Mouse (Mus musculus) ZHBTc4 (cell line): ENCODE data around the gene Nlk.

Experiments
- DNase-seq: peaks from one replicate; pipeline ENCODE4 v3.0.0-alpha.2; 2011; ENCODE audit warnings: low read depth, low spot score

Gene Nlk

DNA sequence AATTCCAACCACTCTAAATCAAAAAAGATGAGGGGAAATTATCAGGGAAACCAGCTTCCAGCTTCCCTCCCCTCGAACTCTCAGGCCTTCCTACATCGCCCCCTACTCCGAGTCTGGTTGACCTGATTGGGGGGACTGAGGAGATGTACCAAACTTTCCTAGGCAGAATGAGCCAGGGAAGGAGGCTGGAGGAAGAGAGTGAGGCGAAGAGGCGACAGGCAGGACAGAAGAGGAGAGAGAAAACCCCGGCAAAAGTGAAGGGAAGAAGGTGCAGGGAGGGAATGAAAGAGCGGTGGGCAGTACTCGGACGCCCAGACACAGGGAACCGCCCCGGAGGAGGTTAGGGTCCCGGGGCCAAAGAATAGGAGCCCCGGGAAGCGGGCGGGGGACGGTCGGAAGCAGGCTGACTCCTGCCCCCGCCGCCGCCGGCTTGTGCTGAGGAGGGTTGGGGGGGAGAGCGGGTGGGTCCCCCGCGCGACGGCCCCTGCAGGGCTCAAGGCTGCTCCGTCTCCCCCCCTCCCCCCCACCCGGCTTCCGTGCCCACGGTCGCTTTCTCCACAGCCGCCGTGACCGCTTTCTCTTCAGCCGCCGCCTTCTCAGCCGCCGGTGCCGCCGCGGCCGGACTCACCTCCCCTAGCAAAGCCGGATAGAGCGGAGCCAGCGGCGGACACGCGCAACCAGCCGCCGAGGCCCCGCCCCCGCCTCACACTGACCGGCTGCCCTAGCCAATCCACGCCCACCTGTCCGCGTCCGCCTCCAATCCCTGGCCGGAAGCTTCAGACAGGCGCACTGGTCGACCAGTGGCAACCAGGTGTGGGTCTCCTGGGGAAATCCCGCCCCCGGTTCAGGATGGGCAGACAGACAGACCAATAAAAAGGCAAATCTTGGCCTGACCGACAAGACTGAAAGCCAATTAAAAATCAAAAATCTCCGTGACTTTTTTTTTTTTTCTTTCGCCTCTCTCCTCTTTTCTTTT lies at the start of gene Nlk:
Gene Nlk, minus strand, starts transcription at position 597 of the 976 bp plus-strand sequence.
- peak; percentile 100 for DNase-seq

- DNase-seq: no peak
Measured at GRCm38 (mm10) chr11:78746264-78746663, 49.1 kb upstream of the Nlk start.

- DNase-seq: no peak
Measured at GRCm38 (mm10) chr11:78745475-78745874, 48.3 kb upstream of the Nlk start.

DNA sequence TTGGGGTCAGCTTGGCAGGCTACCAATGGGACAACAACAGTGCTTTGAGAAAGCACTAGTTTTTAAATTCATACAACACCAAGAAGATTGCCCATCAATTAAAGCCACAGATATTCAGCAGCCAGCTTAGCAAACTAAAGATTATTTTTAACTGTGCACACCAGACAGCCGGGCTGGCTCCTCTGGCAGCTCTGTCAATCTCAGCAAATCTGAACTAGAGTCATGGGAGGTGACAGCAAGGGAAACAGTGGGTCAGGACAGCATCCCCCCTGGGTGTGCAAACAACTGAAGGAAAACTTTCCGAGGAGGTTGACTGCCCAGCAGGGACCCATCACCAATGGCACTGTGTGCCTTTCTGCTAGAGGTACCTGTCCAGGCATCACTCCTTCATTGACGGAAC lies 45.3 kb upstream of the Nlk start:
- no peak for DNase-seq

- no peak for DNase-seq
Measured at GRCm38 (mm10) chr11:78741958-78742357, 44.8 kb upstream of the Nlk start.

DNA sequence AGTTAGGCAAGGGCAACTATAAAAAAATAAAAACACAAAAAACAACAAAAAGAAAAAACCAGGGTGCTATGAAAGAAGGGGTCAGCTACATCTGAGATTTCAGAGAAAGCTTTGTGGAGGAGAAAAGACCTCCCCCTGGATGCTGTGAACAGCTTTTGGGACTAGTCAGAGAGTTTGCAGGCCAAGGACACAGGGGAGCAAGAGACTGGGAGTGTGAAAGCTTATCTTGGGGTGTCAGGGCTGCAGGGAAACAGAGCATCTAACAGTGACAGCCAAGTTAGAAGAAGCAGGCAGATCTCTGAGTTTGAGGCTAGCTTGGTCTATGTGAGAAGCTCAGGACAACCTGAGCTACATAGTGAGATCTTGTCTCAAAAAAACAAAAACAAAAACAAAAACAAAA lies 42.2 kb upstream of the Nlk start:
- no peak for DNase-seq

DNA sequence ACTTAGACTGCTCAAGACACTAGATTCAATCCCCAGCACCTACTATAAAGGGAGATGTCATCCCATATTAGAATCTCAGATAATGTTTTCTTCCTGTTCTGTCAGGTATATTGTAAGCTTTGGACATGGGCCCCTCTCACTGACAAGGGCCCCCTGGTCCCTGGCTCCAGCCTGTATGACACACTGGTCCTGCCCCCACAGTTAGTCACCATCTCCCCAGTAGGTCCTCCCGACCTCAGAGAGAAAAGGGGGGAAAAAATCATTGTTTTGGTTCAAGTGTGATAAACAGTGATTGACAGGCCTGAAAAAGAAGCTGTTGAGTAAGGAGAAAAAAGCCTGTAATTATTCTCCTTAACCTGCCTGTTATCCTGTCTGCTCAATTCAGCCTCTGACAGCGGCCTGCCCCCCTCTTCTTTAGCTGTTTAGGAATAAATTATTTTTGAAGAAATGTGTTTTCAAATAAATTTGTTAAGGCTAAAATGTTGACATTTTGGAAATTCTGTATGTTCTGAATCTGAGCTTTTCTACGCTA lies 39.8 kb upstream of the Nlk start:
- DNase-seq: no peak

GRCm38 (mm10) chr11:78735168-78735567 lies 38.0 kb upstream of the Nlk start:
- DNase-seq: no peak

- DNase-seq: no peak
Measured at GRCm38 (mm10) chr11:78732619-78733018, 35.4 kb upstream of the Nlk start.

DNA sequence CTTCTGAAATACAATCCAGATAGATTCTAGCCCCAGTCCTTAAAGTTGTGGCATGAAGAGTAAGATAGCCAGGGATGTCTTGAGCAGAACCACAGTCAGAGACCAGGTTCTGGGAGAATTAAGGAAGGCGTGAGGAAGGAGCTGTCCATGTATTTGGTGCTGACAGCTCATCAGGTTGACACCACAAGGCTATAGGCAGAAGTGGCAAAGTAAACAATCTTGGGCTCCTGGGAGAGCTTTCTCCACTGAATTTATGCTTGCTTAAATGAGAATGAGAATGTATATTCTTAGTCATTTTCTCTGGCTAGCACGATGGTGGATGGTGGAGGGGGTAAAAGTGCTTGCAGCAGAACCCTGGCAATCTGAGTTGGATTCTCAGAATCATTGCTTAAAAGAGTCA lies 33.7 kb upstream of the Nlk start:
- peak; percentile 48 for DNase-seq

- no peak for DNase-seq
Measured at GRCm38 (mm10) chr11:78728041-78728440, 30.9 kb upstream of the Nlk start.

GRCm38 (mm10) chr11:78726366-78726765 lies 29.2 kb upstream of the Nlk start:
- no peak for DNase-seq

DNA sequence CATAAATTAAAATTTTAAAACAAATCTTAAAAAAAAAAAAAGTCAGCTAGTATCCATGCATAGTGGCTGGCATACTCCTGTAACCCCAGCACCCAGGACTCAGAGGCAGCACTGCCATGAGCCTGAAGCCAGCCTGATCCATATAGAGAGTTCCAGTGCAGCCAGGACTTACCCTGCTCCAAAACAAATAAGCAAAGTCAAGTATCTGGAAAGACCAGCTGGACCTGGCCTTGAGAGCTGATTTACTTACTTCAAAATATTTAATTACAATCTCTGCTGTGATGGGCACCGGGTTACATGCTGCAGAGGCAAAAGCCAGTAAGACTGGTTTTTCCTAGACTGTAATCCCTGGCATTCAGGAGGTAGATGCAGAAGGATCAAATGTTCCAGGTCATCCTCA lies 27.6 kb upstream of the Nlk start:
- DNase-seq: no peak

DNA sequence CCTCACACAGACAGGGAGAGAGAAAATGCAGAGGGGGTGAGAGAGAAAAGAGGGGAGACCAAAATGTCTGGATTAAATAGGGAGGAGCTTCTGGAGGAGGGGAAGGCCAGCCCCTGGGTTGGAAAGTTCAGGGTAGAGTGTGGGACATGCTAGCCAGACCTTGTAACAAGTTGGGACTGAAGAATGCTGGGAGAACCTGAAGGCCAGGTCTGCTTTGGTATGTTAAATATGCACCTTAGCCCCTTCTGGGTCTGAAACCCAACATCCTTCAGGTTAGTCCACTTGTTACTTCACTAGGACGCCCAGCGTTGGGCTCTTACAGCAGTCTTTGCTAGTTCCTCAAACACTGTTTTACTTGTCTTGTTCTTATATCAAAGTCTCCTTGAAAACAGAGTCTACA lies 24.2 kb upstream of the Nlk start:
- no peak for DNase-seq

DNA sequence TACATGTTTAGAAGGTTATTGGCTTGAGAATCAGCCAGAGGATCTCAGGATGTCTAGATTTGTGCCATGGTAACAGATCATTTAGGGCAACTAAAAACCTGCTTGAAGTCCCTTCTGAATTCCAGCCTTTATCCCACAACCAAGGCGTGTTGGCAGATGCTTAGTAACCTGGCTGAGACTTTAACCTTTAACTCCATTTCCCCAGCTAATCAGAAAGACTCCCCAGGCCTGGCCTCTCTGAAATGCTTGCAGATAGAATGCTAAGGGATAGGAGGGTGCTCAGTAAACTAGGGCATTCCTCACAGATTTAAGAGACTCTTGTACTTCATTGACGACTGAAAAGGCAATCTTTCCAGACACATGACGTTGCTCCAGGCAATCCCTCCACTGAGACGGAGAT lies 20.5 kb upstream of the Nlk start:
- DNase-seq: no peak

GRCm38 (mm10) chr11:78708642-78709041 lies 11.5 kb upstream of the Nlk start:
- no peak for DNase-seq

DNA sequence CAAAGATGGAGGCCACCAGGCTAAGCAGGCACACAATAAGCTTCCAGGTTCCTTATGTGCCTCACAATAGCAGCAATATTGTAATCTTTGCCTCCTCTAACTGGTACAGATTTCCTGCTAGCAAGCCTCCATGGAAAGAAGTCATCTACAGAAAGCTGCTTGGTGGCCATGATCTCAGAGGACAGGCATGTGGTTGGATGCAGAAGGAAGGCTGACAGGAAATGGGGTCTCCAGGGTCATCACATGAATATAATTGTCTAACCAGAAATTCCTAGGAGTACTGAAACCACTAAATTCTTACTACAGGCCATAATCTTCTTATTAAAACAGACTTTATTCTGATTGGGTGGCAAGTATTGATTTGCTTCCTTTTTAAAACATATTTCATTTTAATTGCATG lies 8.9 kb upstream of the Nlk start:
- no peak for DNase-seq

GRCm38 (mm10) chr11:78703085-78703484 lies 5.9 kb upstream of the Nlk start:
- DNase-seq: no peak

DNA sequence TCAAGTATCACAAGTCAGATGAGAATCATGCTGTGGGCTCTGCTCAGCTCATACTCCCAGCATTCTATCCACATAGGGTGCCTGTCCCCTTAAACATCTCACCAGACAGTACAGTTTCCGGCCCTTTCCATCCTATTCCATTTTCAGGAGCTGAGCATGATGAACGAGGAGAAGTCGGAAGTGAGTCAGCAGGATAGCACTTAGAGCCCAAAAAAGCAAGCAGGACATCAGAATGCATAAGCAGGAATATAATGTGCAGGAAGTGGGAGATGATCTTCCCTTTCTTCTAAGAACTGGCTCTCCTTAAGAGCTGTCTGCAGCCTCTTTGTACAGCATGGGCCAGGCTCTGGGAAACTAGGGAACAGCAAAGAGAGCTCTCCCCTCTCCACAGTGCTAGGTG lies 5.1 kb upstream of the Nlk start:
- DNase-seq: no peak

DNA sequence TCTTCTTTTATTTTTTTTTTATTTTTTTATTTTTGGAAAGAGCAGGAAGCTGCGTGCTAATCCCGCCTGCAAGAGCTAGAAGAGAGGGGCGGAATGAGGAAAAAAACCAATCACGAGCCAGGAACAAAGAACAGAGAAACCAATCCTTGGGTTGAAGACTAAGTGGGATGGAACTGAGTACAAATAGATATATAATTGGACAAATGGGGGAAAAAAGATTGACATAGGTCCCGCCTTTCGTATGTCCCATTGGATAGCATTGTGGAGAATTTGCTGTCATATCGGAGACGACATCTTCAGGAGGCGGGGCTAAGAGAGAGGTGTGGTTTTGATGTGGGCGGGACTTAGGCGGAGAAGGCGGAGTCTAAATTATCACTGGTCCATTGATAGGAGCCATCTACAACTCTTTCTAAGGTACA lies 589 bp upstream of the Nlk start:
- peak; percentile 94 for DNase-seq

- DNase-seq: peak; percentile 45
Measured at GRCm38 (mm10) chr11:78694249-78694648, 2.9 kb downstream of the Nlk start.

DNA sequence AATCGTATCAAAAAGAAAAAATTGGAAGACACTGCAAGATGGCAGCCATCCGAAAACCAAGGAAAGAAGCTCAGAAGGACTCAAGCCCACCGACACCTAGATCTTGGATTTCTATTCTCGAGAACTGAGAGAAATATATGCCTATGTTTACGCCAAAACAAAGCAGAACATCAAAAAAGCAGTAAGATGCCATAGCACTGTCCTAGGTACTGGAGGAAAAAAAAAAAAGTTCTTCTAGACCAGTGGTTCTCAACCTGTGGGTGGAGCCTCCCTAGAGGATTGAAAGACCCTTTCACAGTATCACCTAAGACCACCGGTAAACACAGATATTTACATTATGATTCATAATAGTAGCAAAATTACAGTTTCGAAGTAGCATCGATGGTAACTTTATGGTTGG lies 3.9 kb downstream of the Nlk start:
- no peak for DNase-seq

DNA sequence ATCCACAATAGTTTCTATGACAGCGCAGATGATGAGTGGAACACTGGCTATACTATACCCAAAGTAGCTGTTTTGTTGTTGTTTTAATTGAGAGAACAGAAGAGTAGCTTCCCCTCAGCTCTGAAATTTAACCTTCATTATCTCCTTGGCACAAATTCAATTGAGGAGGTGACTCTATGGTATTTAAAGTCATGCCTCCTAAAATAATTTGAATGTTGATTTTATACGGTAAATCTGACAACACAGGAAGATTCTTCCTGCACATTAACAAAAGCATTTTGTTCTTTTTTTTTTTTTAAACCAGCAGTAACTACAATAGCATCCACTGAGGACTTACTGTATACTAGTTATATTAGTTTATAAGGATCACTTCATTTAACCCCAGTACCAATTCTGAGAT lies 6.0 kb downstream of the Nlk start:
- no peak for DNase-seq
